9 mouse cellular contexts compared by ENCODE assay signal in the genomic region with DNA sequence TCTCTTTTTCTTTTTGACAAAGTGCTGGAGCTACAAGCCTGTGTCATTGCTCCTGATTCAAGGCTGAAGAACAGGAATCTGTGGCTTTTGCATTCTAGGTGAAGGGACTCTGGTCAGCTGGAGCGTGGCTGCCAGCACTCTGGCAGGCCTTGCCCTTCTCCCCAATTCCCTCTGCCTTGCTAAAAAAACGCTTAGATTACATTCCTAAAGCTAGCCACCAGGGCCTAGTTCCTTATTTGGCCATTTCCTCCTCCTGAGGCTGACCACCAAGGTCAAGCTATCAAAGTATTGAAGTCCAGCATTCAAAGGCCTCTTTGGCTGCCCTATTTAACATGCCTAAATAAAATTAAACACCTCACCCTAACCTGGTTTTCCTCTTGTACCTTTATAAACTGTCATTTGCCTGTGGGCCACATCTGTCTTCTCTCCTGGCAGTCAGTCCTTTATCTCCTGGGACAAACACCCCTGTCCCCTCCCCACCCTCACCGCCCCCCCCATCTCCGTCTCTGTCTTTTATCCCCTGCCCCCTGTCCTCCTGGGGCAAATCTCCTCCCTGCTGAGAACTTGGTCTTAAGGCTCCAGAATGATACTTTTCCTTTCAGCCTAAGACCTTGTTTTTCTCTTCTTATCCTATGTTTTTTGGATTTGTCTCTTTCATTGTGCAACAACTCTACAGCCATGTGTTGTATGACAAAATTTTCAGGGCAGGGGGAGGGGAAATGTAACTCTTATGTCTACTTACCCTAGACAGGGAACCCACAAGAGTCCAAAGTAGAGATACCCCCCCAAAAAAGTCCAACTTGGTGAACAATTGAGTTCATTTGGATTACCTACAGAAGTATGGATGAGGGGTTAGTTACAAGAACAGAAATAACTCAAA. TPM values are rescaled to one million over a fixed set of nuclear protein-coding genes. Genes with fewer than 3 reads are reported as not detected.
DNase-seq lines count a peak whose midpoint lies in the region; ATAC-seq and TF ChIP-seq lines count a peak whose summit lies in the region.
"Had no signal": no experiment of that assay in that cellular context is flagged by ENCODE, and none has a peak within 500 bp of the region (broad histone marks: within the 10 kb centered on the region; RNA-seq: fewer than 3 reads in every experiment).

No protein-coding gene starts in this region.

- no peaks in the 10 kb centered on the region for H3K36me3 ChIP-seq in lung, embryonic 14.5 days (ENCODE audit: insufficient read depth)

- in situ Hi-C loops in Patski (cut with MboI; ENCODE audit: low pct_unique_long_range_greater_than_20kb) = no loop called here

- intact Hi-C loops in heart, postnatal 10 days (cut with DNase I) = no loop called here

- no peak for DNase-seq in Patski (ENCODE audit: low read depth, low spot score)
- peak; percentile 26 for DNase-seq in adrenal gland, postnatal 25 days
- peak; percentile 49 to 52 for DNase-seq in heart, postnatal 10 days
- DNase-seq in lung, embryonic 14.5 days = peak; percentile 41
- no peak for DNase-seq in thymus, postnatal 0 days (ENCODE audit: low spot score)
- DNase-seq: gastrocnemius, postnatal 14 days; layer of hippocampus, postnatal 36 days had no signal

- peak; percentile 92 for ATAC-seq in Patski
- no peak; the same call in 1 of the 2 replicates for ATAC-seq in lung, embryonic 14.5 days (ENCODE audit: insufficient read depth)
- no peak; the same call in 1 of the 2 replicates for ATAC-seq in megakaryocyte, adult 5-6 weeks (ENCODE audit: poor library complexity, severe bottlenecking)
- ATAC-seq in erythroid progenitor cell, adult 5-6 weeks (replicated peaks; ENCODE audit: low FRiP score, poor library complexity, severe bottlenecking) = no peak

- 27% methylated on average over 4 of the region's 4 CpGs for WGBS in lung, embryonic 14.5 days

- no peak overlapping the region for H3K4me3 ChIP-seq in lung, embryonic 14.5 days (ENCODE audit: low read depth, low read length)

- no peaks in the 10 kb centered on the region for H3K9me3 ChIP-seq in lung, embryonic 14.5 days (ENCODE audit: low read depth, low read length)

- CTCF ChIA-PET in Patski (lab: Charles Lee) = interaction anchor here (1.6 kb wide), 1 partner anchor 30 kb away, joined by 3 read pairs; no protein-coding TSS in a partner anchor

- no peak for TF ChIP-seq CTCF in Patski (IDR thresholded peaks at IDR 0.05)
- 0 out of 2 replicates have a peak, but pooled peaks have one; percentile 5 for TF ChIP-seq CTCF in lung, embryonic 14.5 days (IDR thresholded peaks at IDR 0.05; ENCODE audit: low read depth)

- H3K27ac ChIP-seq in lung, embryonic 14.5 days (ENCODE audit: low read depth) = no peak overlapping the region

- POLR2A ChIA-PET in Patski (lab: Charles Lee) = interaction anchor here (0.8 kb wide), 1 partner anchor 80 kb away, joined by 8 read pairs; no protein-coding TSS in a partner anchor

- H3K9ac ChIP-seq in lung, embryonic 14.5 days = no peak overlapping the region

- H3K4me2 ChIP-seq in lung, embryonic 14.5 days = no peak overlapping the region

- H3K4me1 ChIP-seq in lung, embryonic 14.5 days (ENCODE audit: insufficient read depth) = peaks cover 9% of the 10 kb centered on the region

- H3K27me3 ChIP-seq in Patski = no peaks in the 10 kb centered on the region
- no peaks in the 10 kb centered on the region for H3K27me3 ChIP-seq in lung, embryonic 14.5 days (ENCODE audit: insufficient read depth, low read length)

RNA-seq across cellular contexts. Expression of gene Prdm10, which starts 17.9 kb away (rescaled TPM):
- 9.0 TPM for polyA plus RNA-seq in Patski (2021)
- 9.7 and 12.1 TPM in 2 replicates for total RNA-seq in adrenal gland, postnatal 25 days (2021)
- total RNA-seq in heart, postnatal 10 days (2021) = 1 to 10 TPM; 5.2 to 6.0 TPM
- polyA plus RNA-seq in lung, embryonic 14.5 days (2014; fragmentation: Nextera tagmentation; extraction: Ambion mirVana) = 5.7 and 6.7 TPM in 2 replicates
- total RNA-seq in megakaryocyte, adult 5-6 weeks (2015) = 10.4 and 13.3 TPM in 2 replicates
- 8.3 and 9.4 TPM in 2 replicates for total RNA-seq in megakaryocyte, adult 5-6 weeks (2017)
- total RNA-seq in erythroid progenitor cell, adult 5-6 weeks (2015; ENCODE audit: low replicate concordance) = 25.6 and 25.9 TPM in 2 replicates
- 30.8 and 32.2 TPM in 2 replicates for total RNA-seq in erythroid progenitor cell, adult 5-6 weeks (2017; ENCODE audit: low replicate concordance)
- polyA plus RNA-seq in thymus, postnatal 0 days (2015; fragmentation: Nextera tagmentation; extraction: Ambion mirVana) = 3.6 and 3.9 TPM in 2 replicates

RNA-seq across cellular contexts. Expression of gene Aplp2, which starts 50.9 kb away (rescaled TPM):
- polyA plus RNA-seq in Patski (2021) = 755 TPM
- total RNA-seq in adrenal gland, postnatal 25 days (2021) = 644 and 715 TPM in 2 replicates
- total RNA-seq in heart, postnatal 10 days (2021) = 100 to 1,000 TPM; 333 to 347 TPM
- polyA plus RNA-seq in lung, embryonic 14.5 days (2014; fragmentation: Nextera tagmentation; extraction: Ambion mirVana) = 390 and 394 TPM in 2 replicates
- total RNA-seq in megakaryocyte, adult 5-6 weeks (2015) = 68.9 and 88.0 TPM in 2 replicates
- 101 and 113 TPM in 2 replicates for total RNA-seq in megakaryocyte, adult 5-6 weeks (2017)
- total RNA-seq in erythroid progenitor cell, adult 5-6 weeks (2015; ENCODE audit: low replicate concordance) = 268 and 297 TPM in 2 replicates
- 307 and 428 TPM in 2 replicates for total RNA-seq in erythroid progenitor cell, adult 5-6 weeks (2017; ENCODE audit: low replicate concordance)
- polyA plus RNA-seq in thymus, postnatal 0 days (2015; fragmentation: Nextera tagmentation; extraction: Ambion mirVana) = 166 and 168 TPM in 2 replicates

Comparison
In these comparisons a context has a peak if more than half of its experiments do, and no peak if none do; other contexts are left out.
1. DNase-seq: peak in adrenal gland, postnatal 25 days (single experiment), heart, postnatal 10 days (2 of 2) and lung, embryonic 14.5 days (single experiment); none in Patski (single experiment) and thymus, postnatal 0 days (single experiment).